Mouse (Mus musculus): Measurements from ENCODE around the gene Man1b1.

The Man1b1 gene

DNA sequence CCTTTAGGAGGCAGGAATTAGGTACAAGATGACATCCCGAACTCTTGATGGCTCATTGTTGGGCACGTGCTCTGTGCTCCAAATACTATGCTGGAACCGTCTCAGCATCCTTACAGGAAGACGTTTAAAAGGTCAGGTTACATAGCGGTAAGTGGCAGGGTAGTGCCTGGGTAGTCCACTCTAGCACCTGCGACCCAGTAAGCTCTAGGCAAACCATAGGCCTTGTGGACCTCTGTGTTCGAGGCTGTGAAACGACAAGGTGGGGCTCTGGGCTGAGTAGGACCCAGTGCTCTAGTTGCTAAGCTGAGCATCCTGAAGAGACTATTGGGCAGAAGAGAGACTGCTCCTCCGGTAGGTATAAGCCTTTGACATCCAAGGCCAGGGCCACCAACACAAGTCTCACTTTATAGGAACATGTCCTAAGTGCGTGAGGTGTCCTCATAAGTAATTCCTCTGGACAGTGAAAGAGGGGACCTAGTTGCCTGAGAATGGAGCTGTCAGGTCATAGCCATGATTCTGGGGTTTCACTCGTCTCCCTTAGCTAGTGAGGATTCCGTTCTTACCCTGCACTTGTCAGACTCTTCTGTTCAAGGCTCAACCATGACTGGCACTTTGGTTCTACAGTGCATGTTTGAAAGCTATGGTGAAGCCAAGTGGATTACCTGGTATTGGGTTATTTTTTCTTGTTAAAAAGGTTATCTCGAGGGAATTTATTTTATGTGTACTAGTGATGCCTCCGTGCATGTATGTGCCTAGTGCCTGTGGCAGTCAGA lies 26.4 kb upstream of the Man1b1 start:
- DNase-seq: no peak

GRCm38 (mm10) chr2:25310180-25310579 lies 22.0 kb upstream of the Man1b1 start:
- no peak for DNase-seq

- DNase-seq: no peak
Measured at GRCm38 (mm10) chr2:25310969-25311368, 21.2 kb upstream of the Man1b1 start.

- DNase-seq: no peak
Measured at GRCm38 (mm10) chr2:25311491-25311891, 20.6 kb upstream of the Man1b1 start.

- peak; percentile 74 for DNase-seq
Measured at GRCm38 (mm10) chr2:25318119-25318966, 13.8 kb upstream of the Man1b1 start.

DNA sequence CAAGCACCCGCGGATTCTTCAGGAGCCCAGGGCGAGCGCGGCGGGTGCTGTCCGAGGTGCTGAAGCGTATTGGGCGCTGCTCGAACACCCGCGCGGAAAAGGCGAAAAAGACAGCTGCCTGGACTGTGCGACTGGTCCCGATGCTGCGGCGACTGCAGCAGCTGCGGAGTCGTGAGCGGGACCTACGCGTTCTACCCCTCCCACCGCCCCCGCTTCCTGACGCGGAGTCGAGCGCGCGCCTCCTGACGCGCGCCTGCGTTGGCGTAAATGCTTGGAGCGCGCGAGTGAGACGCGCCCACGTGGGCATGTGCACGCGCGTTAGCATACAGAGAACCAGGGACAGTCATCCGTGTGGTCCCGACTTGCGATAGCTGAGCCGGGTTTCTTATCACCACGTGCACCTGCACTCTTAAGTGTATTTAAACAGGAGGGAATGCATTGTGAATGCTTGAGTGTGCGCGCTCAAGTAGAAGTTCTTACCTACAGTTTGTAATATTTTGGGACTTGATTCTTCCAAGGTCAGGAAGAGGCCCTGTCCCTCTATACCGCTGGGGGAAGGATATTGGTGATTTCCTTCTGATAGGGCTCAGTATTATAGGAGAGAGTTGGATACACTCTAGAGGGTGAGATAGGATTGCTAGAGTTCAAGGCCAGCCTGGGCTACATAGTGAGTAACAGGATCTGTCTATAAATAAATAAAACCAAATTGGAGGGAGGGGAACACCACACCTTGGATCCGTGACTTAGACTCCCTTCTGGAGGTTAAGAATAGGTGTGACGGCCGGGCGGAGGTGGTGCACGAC lies 13.0 kb upstream of the Man1b1 start, which contains the start of gene Grin1:
TSS of gene Grin1 (minus strand) at position 217 of the 803 bp plus-strand sequence.
- peak; percentile 93 for DNase-seq

DNA sequence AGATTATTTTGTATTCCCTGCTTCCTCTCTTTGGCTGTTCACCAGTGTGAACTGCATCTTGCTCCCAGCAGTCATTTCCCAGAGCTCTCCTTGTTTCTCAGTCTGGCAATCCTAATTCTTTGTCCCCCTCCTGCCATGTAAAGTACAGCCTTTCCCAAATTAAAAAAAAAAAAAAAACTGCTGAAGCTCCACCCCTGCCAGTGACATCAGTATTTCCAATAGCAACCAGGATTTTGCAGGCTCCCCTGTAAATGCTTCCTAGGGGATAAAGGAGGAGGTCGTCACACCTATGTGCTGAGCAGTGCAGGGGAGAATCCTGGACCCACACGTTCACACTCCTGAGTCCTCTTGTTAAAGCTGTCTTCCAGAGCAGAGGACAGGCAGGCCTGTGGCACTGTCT lies 12.1 kb upstream of the Man1b1 start:
- no peak for DNase-seq

GRCm38 (mm10) chr2:25326036-25326435 lies 6.1 kb upstream of the Man1b1 start:
- no peak for DNase-seq

- no peak for DNase-seq
Measured at GRCm38 (mm10) chr2:25328440-25328839, 3.7 kb upstream of the Man1b1 start.

DNA sequence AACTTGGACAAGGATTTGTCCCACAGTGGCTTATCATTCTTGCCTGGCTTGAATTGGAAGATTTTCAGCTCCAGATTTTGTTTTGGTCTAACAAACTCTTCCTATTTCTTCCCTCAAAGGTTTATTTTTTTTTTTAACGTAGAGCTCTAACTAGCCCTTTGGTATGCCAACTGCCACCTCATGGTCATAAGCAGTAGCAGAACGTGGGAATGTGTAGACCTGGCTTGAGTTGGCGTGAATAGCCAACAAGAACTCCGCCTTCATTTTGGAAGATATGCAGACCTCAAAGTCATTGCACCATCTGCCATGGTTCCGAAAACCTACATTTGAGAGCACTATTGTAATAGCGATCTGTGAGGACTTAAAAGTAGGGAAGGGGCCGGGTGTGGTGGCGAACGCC lies 668 bp upstream of the Man1b1 start:
- no peak for DNase-seq

- no peak for DNase-seq
Measured at GRCm38 (mm10) chr2:25333569-25333968, 1.4 kb downstream of the Man1b1 start.

DNA sequence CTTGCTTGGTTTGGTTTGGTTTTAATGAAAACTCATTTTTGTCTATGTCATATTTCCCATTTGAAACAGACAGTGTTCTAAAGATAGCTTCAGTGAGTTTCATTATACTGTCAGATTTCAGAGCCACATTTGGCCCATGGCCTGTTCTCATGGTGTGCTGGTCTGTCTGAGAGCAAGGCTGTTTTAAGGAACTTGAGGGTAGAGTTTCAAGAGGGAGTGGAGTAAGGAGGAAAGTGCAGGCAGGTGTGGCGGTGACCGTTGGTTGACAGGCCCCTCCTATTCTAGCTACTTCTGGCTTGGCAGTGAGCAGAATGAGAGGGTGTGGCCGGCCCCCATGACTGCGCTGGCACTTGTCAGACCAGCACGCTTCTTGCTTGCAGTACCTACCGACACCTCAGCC lies 6.2 kb downstream of the Man1b1 start:
- DNase-seq: no peak

- DNase-seq: no peak
Measured at GRCm38 (mm10) chr2:25348162-25348561, 16.0 kb downstream of the Man1b1 start.

GRCm38 (mm10) chr2:25349499-25349898 lies 17.4 kb downstream of the Man1b1 start:
- no peak for DNase-seq

DNA sequence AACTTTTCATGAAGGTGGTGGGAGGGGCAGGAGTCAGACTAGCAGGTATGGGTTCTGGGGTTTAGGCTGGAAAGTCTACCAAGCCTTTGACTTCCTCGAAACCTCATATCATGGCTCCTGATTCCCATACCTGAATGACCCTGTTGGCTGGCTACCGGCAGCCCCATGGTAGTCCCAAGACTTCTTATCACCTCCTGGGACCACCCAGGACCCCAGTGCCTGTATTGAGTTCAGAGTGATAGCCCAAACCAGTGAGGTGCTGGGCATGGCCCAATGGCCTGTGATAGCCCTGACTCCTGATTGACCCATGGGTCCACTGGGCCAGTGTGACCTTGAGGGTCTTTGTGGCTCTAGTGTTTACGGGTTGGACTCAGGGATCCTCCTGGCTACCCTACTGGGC lies 18.6 kb downstream of the Man1b1 start:
- no peak for DNase-seq

- no peak for DNase-seq
Measured at GRCm38 (mm10) chr2:25354211-25354610, 22.1 kb downstream of the Man1b1 start.

- DNase-seq: no peak
Measured at GRCm38 (mm10) chr2:25355419-25356066, 23.4 kb downstream of the Man1b1 start.

DNA sequence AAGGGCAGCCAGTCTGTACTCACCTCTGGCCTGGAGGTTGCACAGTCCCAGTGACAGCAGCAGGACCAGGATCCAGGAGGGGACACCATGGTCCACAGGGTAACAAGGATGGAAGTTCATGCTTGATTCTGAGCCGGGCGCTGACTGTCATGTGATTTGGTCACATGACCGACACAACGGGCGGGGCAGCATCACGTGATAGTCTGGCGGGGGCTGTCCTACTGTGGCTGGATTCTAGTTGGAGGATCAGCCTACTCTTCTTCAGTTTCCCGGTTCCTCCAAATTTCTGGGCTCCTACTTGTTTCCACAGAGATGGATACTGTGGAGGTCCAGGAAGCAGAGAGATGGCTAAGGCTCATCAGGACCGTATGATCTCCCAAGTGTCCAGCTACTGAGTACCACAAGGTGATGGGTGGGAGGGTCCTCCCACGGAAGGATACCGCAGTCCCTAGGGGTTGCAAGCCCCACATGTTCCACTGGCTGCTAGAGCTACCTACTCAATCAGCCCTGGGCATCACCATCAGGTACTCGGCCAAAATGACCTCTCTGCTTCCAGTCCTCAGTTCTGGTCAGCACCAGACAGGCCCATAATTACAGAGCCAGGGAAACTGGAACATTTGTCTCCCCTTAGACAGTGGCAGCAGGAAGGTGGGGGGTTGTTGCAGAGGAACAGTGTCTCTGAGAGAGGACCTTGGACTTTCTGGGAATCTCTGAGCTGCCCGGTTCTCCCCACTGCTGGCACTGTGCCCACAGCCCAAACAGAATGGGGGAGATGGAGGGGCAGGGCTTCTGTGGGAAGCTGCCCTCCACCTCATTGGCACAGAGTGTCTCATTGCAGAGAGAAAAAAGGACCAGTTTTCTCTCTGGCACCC lies 24.3 kb downstream of the Man1b1 start, which contains the start of gene Dpp7:
TSS of gene Dpp7 (minus strand) at position 152 of the 872 bp plus-strand sequence.
- peak; percentile 88 for DNase-seq

GRCm38 (mm10) chr2:25359848-25360247 lies 27.7 kb downstream of the Man1b1 start:
- no peak for DNase-seq

DNA sequence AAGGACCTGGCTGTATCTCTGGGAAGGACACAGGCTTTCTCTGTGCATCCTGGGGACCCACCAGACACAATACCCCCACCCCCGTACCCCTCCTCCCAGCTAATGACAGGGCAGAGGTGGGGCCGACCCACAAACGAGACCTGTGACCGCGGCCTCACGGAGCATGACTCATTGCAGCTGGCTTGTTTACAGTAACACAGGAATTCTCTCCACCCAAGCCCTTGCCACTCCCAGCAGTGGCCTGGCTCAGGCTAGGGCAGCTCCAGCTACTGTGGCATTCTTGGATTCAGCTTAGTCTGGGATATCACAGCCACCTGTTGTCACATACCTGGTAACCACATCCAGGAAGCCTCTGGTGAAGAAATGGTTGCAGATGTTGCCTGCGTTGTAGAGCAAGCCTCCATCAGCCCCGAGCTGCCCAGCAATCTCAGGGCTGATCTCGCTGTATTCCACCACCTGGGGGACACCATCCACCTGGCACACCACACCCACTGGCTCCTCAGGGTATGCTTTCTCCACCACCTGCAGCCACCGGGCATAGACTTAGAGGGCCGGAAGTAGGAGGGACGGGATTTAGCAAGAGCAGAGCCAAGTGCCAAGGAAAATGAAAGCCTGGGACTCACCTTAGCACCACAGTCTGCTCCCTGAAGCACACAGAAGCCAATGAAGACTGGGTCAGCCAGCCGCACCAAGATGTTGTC lies 31.5 kb downstream of the Man1b1 start:
- DNase-seq: no peak

GRCm38 (mm10) chr2:25364313-25364712 lies 32.2 kb downstream of the Man1b1 start:
- no peak for DNase-seq
